Mouse (Mus musculus): ENCODE data around the gene Ccdc87.
A peak's percentile ranks its signal among the peaks of the same experiment; 100 is the strongest.
"Not testable (repeated sequence)": the region's sequence is repeated elsewhere in the genome, so short reads cannot be mapped to it uniquely, and the experiment has no call there.

The Ccdc87 gene

DNA sequence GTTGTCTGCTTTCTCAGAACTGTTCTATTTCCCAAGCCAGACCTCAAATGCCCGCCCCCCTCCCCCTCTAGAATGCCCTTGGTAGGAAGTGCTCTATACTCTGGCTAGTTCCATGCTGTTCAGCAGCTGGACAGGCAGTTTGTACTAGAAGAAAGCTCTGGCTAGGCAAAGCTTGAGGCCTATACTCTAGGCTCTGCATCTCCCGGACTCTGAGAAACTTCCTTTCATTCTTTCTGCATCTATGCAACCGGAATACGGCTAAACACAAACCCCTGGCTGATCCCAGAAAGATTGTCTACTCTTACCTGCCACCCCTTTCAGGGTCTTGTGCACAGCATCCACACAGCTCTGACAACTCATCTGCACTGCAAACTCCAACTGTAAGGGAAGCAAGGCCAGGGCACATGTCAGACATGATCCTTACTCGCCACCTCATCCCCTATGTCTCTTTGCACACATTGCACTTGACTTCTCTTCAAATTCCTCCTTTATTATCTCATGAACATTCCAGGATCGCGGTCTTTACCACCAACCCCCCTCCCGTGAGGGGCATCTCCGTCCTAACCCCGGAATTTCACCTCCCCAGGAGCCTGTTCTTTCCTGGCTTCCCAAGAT, 533 bp upstream of the Ccdc87 start:
- no peak for DNase-seq (ENCODE audit: low spot score)

DNA sequence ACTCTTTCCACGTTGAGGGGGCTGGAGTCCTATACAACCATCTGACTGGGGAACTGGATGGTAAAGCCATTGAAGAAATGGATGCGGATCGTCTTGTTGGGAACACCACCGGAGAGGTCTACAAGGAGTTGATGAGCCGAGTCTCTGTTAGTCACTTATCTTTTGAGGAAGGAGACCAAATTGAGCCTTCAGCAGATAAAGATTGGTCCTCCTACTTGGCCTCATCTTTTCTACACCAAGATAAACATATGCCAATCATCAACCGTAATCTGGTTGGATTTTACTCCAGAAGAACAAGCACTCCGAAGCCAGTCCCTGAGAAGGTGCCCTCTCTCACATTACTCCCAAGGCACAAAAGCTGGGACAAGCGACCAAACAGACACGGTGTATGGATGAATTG, 1.7 kb downstream of the Ccdc87 start:
- DNase-seq (ENCODE audit: low spot score) = no peak

DNA sequence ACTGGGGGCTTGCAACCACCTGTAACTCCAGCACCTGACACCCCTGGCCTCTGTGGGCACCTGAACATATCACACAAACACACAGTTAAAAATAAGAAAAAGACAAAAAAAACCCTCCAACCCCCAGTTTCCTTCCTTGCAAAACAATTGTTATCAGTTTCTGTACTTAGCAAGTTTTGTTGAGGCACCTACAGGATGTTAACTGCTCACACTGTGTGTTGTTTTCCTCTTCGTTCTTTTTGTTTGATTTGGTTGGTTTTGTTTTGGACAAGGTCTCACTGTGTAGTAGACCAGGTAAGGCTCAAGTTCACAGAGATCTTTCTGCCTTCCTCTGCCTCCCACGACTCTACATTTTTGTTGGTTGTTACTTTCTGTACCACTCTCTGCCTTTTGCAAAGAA, 3.4 kb downstream of the Ccdc87 start:
- DNase-seq (ENCODE audit: low spot score) = no peak

DNA sequence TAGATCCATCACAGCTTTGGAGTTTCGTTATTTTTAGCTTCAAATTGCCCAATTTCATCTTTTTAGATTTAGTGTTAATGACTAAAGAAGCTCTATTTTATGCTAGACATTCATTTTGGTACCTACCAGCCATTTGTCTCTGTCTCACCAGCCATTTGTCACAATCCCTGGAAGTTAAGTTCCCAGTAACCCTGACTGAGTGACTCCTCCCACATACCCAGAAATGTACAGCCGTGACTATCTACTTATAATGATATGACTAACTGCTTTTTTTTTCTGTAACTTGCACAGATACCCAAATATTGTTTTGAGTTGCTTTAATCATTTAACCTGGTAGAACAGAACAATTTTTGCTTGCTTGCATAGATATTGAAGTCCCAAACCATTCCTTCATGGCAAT, 6.7 kb downstream of the Ccdc87 start:
- DNase-seq (ENCODE audit: low spot score) = no peak

DNA sequence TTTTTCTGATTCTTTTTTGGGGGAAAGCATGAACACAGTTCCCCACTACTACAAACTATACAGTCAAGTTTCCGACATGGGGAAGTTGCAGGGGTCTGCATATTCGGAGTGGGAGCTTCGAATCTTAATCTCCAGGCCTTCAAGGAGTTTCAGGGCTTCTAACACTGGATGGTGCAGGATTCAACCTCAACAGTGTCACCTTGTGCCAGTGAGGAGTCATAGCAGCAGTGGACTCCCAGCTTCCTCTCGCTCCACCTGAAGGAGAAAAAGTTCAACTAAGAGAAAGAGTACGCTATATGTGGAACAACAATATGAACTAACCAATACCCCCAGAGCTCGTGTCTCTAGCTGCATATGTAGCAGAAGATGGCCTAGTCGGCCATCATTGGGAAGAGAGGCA, 8.3 kb downstream of the Ccdc87 start:
- DNase-seq (ENCODE audit: low spot score) = no peak

DNA sequence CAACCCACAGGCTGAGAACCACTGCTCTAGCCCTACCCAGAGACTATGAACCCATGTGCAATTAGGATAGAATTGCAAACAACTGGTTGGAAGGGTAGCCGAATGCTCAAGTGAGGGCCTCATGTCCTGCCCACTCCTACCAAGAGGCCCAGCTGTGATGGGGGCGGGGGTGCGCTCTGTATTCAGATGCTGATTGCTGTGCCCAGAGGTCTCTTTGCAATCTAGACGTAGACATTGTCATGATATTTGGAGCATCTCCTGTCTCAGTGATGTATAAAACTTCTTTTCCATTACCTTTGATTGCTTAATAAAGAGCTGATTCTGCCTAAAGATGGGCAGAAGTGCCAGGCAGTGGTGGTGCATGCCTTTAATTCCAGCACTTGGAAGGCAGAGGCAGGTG, 10.6 kb downstream of the Ccdc87 start:
- no peak for DNase-seq (ENCODE audit: low spot score)

DNA sequence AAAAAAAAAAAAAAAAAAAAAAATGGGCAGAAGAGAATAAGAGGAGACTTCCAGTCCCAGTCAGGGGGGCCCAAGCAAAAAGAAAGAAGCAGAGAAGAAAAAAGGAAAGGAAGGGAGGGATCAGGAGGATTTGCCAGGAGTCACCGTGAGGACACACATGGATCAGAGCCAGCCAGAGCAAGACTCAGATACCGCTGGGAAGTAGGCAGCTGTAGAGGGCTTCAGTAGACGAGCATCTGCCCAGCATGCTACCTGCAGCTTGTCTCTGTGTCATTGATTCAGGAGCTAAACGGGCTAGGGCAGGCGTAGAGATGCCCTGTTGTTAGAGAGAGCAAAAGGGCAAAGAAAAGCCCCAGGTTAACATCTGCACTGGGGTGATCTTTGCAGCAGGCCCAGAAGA, 11.1 kb downstream of the Ccdc87 start:
- DNase-seq (ENCODE audit: low spot score) = no peak

DNA sequence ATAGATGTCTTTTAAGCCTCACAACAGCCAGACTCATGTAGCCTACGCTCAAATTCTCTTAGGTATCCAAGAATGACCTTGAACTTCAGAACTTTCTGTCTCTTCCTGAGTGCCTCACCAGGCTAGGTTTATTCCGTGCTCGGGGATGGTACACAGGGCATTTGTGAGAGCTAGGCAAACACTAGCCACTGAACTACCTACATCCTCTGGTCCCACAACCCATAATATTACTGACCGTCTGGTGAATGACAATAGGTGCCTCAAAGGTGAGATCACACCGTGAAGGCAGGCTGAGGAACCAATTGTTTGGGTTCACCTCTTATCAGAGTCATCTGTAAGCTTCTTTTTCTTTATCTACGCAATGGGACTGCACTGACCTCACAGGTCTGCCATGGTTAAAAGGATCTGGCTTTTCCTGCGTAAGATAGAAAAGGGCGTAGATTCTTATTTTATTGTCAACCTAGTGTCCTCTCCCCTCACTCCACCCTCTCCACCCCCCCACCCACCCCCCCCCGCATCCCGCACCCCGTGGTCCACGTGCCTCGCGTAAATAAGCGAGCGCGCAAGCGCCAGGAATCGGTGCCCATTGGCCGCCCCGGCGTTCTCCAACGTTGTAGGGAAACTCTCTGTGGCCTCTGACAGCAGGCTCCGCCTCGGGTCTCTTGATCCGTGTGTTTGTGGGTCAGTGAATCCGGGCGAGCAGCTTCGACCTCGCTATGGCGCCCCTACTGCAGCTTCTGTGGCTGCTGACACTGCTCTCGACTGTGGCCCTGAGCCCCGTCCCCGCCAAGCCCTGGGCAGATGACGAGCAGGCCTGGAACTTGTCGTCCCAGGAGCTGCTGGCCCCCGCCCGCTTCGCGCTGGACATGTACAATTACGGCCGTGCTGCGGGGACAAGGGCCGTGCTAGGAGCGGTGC, 15.6 kb downstream of the Ccdc87 start, which contains the start of gene Ctsf:
Gene Ctsf, plus strand, starts transcription at position 579 of the 918 bp plus-strand sequence.
- DNase-seq (ENCODE audit: low spot score) = peak; percentile 78

DNA sequence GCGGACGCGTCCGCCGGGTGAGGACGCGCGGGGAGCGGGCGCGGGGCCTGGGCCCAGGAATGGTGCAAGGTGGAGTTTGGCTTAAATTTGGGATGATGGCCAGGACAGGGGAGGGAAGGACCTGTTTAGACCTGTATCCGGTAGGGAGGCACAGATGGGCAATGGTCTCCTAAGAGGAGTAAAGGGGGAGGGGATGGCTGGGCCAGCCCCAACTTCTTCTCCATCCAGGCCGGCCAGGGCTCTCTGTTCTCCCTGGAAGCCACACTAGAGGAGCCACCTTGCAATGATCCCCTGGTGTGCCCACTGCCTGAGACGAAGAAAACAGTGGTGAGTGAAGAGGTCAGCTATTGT, 16.3 kb downstream of the Ccdc87 start:
- no peak for DNase-seq (ENCODE audit: low spot score)

DNA sequence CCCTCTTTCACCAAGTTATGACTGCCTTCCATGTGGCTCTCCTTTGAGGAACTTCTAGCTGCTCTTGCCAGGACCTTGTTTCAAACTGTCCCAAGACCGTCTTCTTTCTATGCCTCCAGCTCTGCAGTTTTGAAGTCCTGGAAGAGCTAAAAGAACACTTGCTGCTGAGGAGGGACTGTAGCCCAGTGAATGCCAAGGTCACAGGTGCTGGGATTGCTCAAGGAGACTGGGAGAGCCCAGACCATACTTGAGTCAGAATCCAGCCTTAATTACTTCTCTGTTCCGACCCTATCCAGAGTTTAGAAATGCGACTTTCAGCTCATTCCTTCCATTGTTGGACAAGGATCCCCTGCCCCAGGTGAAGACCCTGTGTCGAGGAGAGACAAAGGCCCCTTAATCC, 16.8 kb downstream of the Ccdc87 start:
- no peak for DNase-seq (ENCODE audit: low spot score)

DNA sequence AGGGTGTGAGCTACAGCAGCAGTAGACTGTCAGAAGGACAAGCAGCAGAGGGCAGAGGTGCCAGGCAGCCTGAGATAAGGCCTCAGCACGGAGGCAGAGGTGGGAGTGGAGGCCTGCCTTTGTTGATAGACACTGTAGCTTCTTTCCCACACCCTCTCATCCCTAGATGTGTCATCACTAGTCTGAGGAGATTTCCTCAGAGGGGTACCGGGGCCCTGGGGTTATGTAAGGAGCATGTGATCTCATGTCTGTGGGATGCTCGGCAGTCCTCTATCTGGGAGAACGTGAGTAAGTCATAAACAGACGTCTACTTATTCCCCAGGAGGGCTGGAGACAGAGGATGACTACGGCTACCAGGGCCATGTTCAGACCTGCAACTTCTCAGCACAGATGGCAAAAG, 19.9 kb downstream of the Ccdc87 start:
- DNase-seq (ENCODE audit: low spot score) = no peak

DNA sequence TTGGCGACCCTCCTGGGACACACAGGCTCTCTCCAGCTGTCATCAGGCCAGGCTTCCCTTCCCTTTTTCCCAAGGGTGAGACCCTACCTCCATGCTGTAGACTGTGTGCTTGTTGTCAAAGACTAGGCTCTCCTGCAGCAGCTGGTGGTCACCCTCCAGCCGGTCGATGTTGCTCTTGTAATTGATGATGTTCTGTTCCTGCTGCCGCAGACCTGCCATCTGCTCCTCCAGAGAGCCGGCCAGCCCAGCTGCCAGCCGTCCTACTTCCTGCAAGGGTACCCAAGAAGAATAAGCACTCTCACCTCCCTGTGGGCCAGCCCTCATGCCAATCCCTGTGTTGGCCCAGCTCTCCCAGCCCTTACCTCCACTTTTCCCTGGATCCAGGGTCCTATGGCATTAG, 23.9 kb downstream of the Ccdc87 start:
- DNase-seq (ENCODE audit: low spot score) = no peak

DNA sequence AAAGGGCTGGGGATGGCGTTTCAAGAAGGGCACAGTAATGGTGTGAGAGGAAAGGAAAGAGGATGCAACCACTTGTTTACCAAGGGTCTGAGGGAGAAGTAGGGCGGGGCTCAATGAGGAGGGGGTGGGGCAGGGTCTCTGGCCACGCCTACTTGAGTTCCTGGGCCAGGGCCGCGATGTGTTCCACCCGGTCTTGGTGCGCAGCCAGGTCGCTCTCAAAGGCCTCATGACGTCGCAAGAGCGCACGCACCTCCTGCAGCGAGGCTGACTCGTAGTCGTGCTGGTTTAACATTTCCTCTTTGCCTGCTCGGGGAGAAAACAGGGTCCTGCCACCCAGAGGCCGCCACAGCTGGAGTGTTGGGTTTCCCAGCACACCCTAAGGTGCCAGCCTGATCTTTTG, 26.0 kb downstream of the Ccdc87 start:
- DNase-seq (ENCODE audit: low spot score) = no peak

DNA sequence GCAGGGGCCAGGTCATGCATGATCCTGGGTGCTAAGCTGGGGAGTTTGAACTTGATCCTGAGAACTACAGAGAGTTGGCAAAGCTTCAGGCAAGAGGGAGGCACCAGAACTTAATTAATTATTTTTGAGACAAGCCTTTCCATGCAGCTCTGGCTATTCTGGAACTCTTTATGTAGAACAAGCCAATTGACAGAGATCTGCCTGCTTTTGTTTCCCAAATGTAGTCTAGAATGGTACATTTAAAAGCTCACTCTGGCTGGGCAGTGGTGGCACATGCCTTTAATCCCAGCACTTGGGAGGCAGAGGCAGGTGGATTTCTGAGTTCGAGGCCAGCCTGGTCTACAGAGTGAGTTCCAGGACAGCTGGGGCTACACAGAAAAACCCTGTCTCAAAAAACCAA, 35.4 kb downstream of the Ccdc87 start:
- not testable (repeated sequence) for DNase-seq (ENCODE audit: low spot score)

DNA sequence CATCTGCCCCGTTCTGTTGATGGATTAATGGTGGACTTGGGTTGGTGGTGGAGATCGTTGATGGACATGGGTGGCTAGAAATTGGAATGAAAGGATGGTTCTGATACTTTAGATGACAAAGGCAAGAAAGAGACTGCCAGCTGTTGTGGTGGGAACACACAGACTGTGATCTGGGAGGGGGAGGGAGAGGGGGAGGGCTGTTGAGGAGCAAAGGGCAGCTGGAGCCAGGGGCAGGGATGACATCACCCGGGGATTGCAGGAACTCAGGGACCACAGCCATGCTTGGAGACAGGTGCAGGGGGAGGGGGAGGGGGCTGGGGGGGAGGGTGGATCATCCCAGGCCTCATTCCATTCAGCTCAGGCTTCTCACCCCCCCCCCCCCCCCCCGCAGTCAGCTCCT, 37.1 kb downstream of the Ccdc87 start:
- no peak for DNase-seq (ENCODE audit: low spot score)

DNA sequence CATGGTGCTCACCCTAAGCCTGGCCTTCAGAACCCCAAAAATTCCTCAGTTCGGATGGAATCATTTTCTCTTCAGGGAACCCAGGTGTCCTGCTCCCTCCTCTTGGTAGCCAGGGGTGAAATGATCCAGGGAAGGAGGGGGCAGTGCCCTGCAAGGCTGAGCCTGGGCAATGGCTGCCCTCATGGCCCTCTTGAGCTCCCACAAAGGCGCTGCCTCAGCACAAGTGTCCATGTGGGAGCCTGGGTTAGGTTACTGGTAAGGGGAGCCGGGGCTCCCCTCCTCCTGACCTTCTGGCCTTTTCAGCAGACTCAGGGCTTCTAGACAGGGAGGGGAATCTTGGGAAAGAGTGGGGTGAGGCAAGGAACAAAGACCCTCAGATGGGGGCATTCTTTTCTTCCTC, 37.6 kb downstream of the Ccdc87 start:
- no peak for DNase-seq (ENCODE audit: low spot score)

DNA sequence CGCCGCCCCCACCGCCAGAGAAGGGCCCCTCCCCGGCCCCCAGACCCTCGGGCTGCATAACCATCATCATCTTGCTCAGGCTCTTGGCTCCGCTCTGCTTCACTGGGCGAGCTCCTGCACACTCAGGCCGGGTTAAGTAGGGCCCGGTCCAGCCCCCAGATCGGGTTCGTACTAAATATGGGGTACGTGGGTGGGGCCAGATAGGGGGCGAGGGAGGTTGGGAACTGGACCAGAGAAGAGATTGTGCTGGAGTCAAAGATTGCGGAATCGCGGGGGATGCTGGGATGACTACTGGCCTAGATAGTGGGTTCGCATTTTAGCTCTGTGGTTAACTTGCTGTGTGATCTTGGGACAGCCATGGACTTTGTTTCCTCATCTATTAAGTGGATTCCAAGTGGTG, 38.6 kb downstream of the Ccdc87 start, which contains the start of gene Actn3:
Gene Actn3, minus strand, starts transcription at position 125 of the 400 bp plus-strand sequence.
- DNase-seq (ENCODE audit: low spot score) = peak; percentile 22

DNA sequence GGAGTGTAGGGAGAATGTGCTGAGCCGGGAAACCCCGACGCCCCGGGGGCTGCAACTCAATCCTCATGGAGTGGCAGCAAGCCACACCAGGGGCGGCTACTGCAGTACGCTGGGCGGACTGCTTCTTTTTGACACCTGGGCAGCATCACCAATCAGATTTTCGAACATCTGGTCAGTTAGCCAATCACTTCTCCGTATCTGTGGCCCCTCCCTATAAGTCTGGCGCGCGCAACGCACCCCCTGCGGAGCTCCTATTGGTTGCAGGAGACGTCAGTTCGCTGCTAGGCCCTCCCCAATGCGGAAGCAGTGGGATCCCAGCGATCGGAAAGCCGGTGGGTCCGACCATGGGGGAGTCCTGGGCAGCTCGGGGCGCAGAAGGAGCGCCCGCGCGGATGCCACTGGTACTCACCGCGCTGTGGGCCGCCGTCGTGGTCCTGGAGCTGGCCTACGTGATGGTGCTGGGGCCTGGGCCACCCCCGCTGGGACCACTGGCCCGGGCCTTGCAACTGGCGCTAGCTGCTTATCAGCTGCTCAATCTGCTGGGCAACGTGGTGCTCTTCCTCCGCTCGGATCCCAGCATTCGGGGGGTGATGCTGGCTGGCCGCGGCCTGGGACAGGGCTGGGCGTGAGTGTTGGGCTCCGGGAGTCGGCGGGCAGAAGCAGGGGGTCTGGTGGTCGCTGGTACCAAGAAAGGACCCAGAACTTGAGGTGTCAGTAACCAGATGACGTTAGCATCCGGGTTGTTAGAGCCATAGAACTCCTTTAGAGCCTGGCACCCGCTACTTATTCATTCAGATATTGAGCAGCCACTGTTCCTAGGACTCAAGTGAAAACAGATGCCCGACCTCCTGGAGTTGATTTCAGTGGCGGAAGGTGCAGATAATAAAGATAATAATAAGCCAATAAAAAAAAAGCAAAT, 39.5 kb downstream of the Ccdc87 start, which contains the start of gene Zdhhc24:
Gene Zdhhc24, plus strand, starts transcription at position 264 of the 919 bp plus-strand sequence.
- peak; percentile 97 for DNase-seq (ENCODE audit: low spot score)

DNA sequence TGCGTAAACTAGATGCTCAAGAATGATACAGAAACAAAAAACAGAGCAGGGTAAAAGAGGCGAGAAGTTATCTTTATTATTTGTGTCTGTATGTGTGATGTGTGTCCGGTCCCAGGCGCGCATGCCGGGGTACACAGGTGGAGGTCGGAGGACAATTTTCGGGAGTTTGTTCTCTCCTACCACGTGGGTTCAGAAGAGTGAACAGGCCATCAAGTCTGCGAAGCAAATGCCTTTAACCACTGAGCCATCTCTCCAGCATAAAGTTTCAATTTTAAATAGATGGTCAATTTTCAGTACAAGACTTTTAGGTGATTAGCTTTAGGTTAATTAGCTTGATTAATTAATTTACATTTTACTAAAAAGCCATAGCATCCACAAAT, 40.1 kb downstream of the Ccdc87 start:
- DNase-seq (ENCODE audit: low spot score) = no peak

DNA sequence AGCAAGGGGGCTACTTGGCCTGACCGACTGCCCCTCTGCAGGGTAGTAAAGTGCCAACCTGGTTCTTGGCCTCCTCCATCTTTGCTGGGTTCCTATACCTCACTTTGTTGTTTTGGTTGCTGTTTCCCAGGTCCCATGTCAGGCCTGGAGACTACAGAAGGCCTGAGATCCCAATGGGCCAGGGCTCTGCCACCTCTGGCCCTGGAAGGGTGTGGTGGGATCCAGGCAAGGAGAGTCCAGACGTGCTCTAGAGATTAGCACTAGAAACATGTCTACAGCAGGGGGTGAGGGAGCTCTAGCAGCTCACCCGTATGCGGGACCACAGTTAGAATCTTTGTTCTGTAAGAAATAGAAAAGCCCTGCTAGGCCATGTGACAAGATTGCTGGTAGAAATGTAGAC, 44.8 kb downstream of the Ccdc87 start:
- no peak for DNase-seq (ENCODE audit: low spot score)

DNA sequence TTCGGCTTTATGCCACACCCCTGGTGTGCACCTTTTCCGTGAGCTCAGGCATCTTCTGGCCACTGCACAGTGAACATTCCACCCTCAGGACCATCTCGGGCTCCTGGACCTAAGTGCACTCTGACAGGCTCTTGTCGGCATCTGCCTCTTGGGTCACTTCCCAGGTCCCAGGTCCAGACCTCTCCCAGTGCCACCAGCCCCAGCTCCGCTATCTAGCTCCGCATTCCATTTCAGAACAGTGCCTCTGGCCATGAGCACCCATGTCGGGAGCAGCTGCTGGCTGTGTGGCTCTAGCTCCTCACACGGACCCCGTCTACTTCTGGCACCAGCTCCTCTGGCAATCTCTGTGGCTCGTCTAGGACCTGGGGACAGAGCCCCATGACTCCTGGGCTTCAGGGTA, 50.6 kb downstream of the Ccdc87 start:
- DNase-seq (ENCODE audit: low spot score) = no peak

DNA sequence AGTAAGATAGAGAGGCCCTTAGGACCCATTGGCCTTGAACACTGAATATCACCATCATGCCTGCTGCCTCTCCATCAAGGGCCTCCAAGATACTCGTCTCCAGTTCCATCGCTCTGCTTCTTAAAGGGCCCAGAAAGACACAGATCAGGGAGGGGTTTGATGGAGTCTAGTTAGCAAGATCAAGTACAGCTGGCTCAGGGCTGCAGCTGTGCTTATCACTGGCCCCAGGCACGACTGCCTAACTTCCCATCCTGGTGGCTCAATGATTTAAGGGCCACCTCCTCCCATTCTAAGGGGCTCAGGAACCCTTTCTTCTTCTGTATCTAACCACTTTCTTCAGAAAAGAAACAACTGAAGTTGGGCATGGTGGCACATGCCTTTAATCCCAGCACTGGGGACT, 52.6 kb downstream of the Ccdc87 start:
- DNase-seq (ENCODE audit: low spot score) = no peak

Measured in ovary, postnatal 14 days (tissue).